Mouse (Mus musculus) midbrain, embryonic 14.5 days (tissue): ENCODE measurements around the gene Rab11a. TPM values are rescaled to one million over a fixed set of nuclear protein-coding genes. Genes with fewer than 3 reads are reported as not detected.

ENCODE experiments used
- ATAC-seq: fragments of 200-750 bp; cut with Nextera tagmentation; 2 replicates; pipeline ENCODE4 v1.8.0; 2017; ENCODE audit warnings: moderate number of reproducible peaks, moderate library complexity; ENCODE audit not compliant: low FRiP score, low TSS enrichment
- DNase-seq: peaks from one replicate; pipeline ENCODE4 v3.0.0-alpha.2; 2015
- H3K27ac ChIP-seq: fragments of 300-500 bp; sonication (generic); replicated peaks from 2 replicates; pipeline ENCODE4 v1.5.1; 2014; ENCODE audit warnings: mild to moderate bottlenecking, low read depth, low read length, moderate library complexity
- H3K27me3 ChIP-seq: fragments of 300-500 bp; sonication (generic); 2 replicates; pipeline ENCODE4 v1.6.1; 2014; ENCODE audit warnings: low read length, control low read depth, mixed read lengths; ENCODE audit not compliant: control insufficient read depth, insufficient read depth
- H3K36me3 ChIP-seq: fragments of 300-500 bp; sonication (generic); 2 replicates; pipeline ENCODE4 v1.6.1; 2014; ENCODE audit warnings: low read length, control low read depth; ENCODE audit not compliant: control insufficient read depth, insufficient read depth
- H3K4me1 ChIP-seq: fragments of 300-500 bp; sonication (generic); 2 replicates; pipeline ENCODE4 v1.6.1; 2014; ENCODE audit warnings: mild to moderate bottlenecking, antibody characterized with exemption, low read length, control low read depth; ENCODE audit not compliant: control insufficient read depth, insufficient read depth
- H3K4me2 ChIP-seq: fragments of 300-500 bp; sonication (generic); 2 replicates; pipeline ENCODE4 v1.6.1; 2014; ENCODE audit warnings: mild to moderate bottlenecking, low read length, moderate library complexity
- H3K4me3 ChIP-seq: fragments of 300-500 bp; sonication (generic); replicated peaks from 2 replicates; pipeline ENCODE4 v1.5.1; 2014; ENCODE audit warnings: low read depth, low read length
- H3K9ac ChIP-seq: fragments of 300-500 bp; sonication (generic); replicated peaks from 2 replicates; pipeline ENCODE4 v1.6.1; 2014; ENCODE audit warnings: mild to moderate bottlenecking, low read length, moderate library complexity
- H3K9me3 ChIP-seq: fragments of 300-500 bp; sonication (generic); 2 replicates; pipeline ENCODE4 v1.6.1; 2016; ENCODE audit warnings: low read length, control low read depth, mixed read lengths; ENCODE audit not compliant: control insufficient read depth
- whole genome bisulfite sequencing: fragments of 180-500 bp; shearing (Covaris S2); extraction: QIAGEN DNeasy Blood & Tissue Kit; methylation state at CpG from one replicate; pipeline ENCODE4 v1.1.7; 2014; 5-methylcytosine and 5-hydroxymethylcytosine counted together
- polyA plus RNA-seq: library from polyadenylated mRNA; unstranded; fragments of >200 nt; fragmentation: Nextera tagmentation; extraction: Ambion mirVana; gene quantifications from 2 replicates; pipeline ENCODE4 v1.2.1, GENCODE M21; 2014

Rab11a gene
- polyA plus RNA-seq = 446 and 467 TPM in 2 replicates

- H3K9ac ChIP-seq = peak within 1 kb of the TSS; percentile 87
- ATAC-seq (peak; percentile 97), DNase-seq (peak; percentile 97)
- H3K4me2 ChIP-seq = peak within 1 kb of the TSS; percentile 84
- H3K27ac ChIP-seq = peak within 1 kb of the TSS; percentile 93
- peak within 1 kb of the TSS; percentile 92 for H3K4me3 ChIP-seq
- no peaks in the 10 kb centered on the region for H3K27me3 ChIP-seq
- H3K4me1 ChIP-seq = peaks cover 8% of the 10 kb centered on the region
- H3K36me3 ChIP-seq = no peaks in the 10 kb centered on the region
- under 1% methylated on average over 61 of the region's 61 CpGs for WGBS
- no peaks in the 10 kb centered on the region for H3K9me3 ChIP-seq
Observed at GRCm38 (mm10) chr9:64737406-64738201, at the start of gene Rab11a. Gene Rab11a (minus strand): TSS chr9:64737758.

GRCm38 (mm10) chr9:64786216-64786905 is 48.8 kb upstream of the Rab11a start:
- no peak for ATAC-seq
- no peak for DNase-seq
- no peaks in the 10 kb centered on the region for H3K36me3 ChIP-seq
- H3K4me3 ChIP-seq = no peak overlapping the region
- no peaks in the 10 kb centered on the region for H3K9me3 ChIP-seq
- no peaks in the 10 kb centered on the region for H3K4me1 ChIP-seq
- WGBS = 74% methylated on average over 9 of the region's 9 CpGs
- H3K27me3 ChIP-seq = no peaks in the 10 kb centered on the region
- H3K9ac ChIP-seq = no peak overlapping the region
- no peak overlapping the region for H3K4me2 ChIP-seq
- no peak overlapping the region for H3K27ac ChIP-seq

- Histone ChIP-seq H3K27ac (no peak overlapping the region), H3K27me3 (no peaks in the 10 kb centered on the region), H3K9me3 (no peaks in the 10 kb centered on the region), H3K4me2 (no peak overlapping the region), H3K9ac (no peak overlapping the region), H3K4me1 (no peaks in the 10 kb centered on the region), H3K36me3 (no peaks in the 10 kb centered on the region), H3K4me3 (no peak overlapping the region)
- DNase-seq (peak; percentile 63), ATAC-seq (no peak)
- 33% methylated on average over 4 of the region's 4 CpGs for WGBS
Observed at GRCm38 (mm10) chr9:64784841-64785240, 47.3 kb upstream of the Rab11a start.

GRCm38 (mm10) chr9:64783511-64783910 is 46.0 kb upstream of the Rab11a start:
- Histone ChIP-seq H3K4me2 (no peak overlapping the region), H3K27me3 (no peaks in the 10 kb centered on the region), H3K9ac (no peak overlapping the region), H3K4me3 (no peak overlapping the region), H3K36me3 (no peaks in the 10 kb centered on the region), H3K4me1 (no peaks in the 10 kb centered on the region), H3K9me3 (no peaks in the 10 kb centered on the region), H3K27ac (no peak overlapping the region)
- 80% methylated on average over 7 of the region's 7 CpGs for WGBS
- DNase-seq = no peak
- no peak for ATAC-seq

- no peaks in the 10 kb centered on the region for H3K36me3 ChIP-seq
Observed at GRCm38 (mm10) chr9:64779628-64780027, 42.1 kb upstream of the Rab11a start.

GRCm38 (mm10) chr9:64778151-64778550 is 40.6 kb upstream of the Rab11a start:
- H3K9ac ChIP-seq = no peak overlapping the region
- H3K27me3 ChIP-seq = no peaks in the 10 kb centered on the region
- no peak overlapping the region for H3K4me3 ChIP-seq
- DNase-seq = no peak
- H3K27ac ChIP-seq = no peak overlapping the region
- H3K4me1 ChIP-seq = peaks cover 3% of the 10 kb centered on the region; the same call in 1 of the 2 replicates
- 85% methylated on average over 1 of the region's 1 CpGs for WGBS
- no peak for ATAC-seq
- no peaks in the 10 kb centered on the region for H3K9me3 ChIP-seq
- H3K4me2 ChIP-seq = no peak overlapping the region
- no peaks in the 10 kb centered on the region for H3K36me3 ChIP-seq

More at GRCm38 (mm10) chr9:64779628-64780027, 42.1 kb upstream of the Rab11a start:
- no peak overlapping the region for H3K4me3 ChIP-seq
- no peaks in the 10 kb centered on the region for H3K27me3 ChIP-seq
- no peak overlapping the region for H3K4me2 ChIP-seq
- 46% methylated on average over 7 of the region's 7 CpGs for WGBS
- peaks cover under 1% of the 10 kb centered on the region; the same call in 1 of the 2 replicates for H3K4me1 ChIP-seq
- H3K9me3 ChIP-seq = no peaks in the 10 kb centered on the region
- no peak overlapping the region for H3K27ac ChIP-seq
- no peak overlapping the region for H3K9ac ChIP-seq
- DNase-seq (peak; percentile 83), ATAC-seq (no peak)

- no peaks in the 10 kb centered on the region for H3K9me3 ChIP-seq
- no peaks in the 10 kb centered on the region for H3K27me3 ChIP-seq
- H3K4me1 ChIP-seq = peaks cover 3% of the 10 kb centered on the region; the same call in 1 of the 2 replicates
- no peak overlapping the region for H3K4me3 ChIP-seq
- ATAC-seq (no peak), DNase-seq (no peak)
- H3K9ac ChIP-seq = no peak overlapping the region
- no peak overlapping the region for H3K27ac ChIP-seq
- no peak overlapping the region for H3K4me2 ChIP-seq
- 84% methylated on average over 4 of the region's 4 CpGs for WGBS
- no peaks in the 10 kb centered on the region for H3K36me3 ChIP-seq
Observed at GRCm38 (mm10) chr9:64777441-64777987, 40.0 kb upstream of the Rab11a start.

GRCm38 (mm10) chr9:64775491-64775890 is 37.9 kb upstream of the Rab11a start:
- no peaks in the 10 kb centered on the region for H3K9me3 ChIP-seq
- H3K4me3 ChIP-seq = no peak overlapping the region
- no peak for DNase-seq
- peaks cover 3% of the 10 kb centered on the region; the same call in 1 of the 2 replicates for H3K4me1 ChIP-seq
- no peak for ATAC-seq
- no peaks in the 10 kb centered on the region for H3K27me3 ChIP-seq
- WGBS = 91% methylated on average over 4 of the region's 4 CpGs
- H3K27ac ChIP-seq = no peak overlapping the region
- no peak overlapping the region for H3K4me2 ChIP-seq
- no peak overlapping the region for H3K9ac ChIP-seq
- no peaks in the 10 kb centered on the region for H3K36me3 ChIP-seq
